Mouse (Mus musculus) testis, postnatal 10 days (tissue): ENCODE data around the gene Chn2.

Experiments used
- DNase-seq: peaks from one replicate; pipeline ENCODE4 v3.0.0; 2021; ENCODE audit warnings: low spot score

Gene Chn2

DNA sequence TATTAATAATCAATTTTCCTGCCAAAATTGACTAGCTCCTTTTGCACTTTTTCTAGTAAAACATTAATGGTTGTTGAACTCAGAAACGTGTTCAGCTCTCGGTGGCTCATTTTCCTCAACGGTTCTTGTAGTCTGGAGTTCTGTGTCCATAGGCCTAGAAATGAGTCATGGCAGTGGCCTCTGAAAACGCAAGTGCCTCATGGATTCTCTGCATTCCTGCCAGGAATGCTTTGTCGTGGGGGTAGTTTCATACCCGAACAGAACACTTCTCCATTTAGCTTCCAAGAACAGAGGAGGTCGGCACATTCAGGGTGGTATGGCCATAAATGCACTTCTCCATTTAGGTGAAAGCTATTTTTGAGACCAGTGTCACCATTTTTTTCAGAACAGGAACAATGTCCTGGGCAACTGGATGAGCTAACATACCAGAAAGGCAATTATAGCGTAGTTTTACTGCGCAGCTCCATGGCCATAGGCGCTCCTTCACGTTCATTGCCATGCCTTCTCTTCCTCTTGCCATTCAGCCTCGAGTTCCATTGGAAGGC lies 244.9 kb downstream of the Chn2 start:
- DNase-seq: no peak

DNA sequence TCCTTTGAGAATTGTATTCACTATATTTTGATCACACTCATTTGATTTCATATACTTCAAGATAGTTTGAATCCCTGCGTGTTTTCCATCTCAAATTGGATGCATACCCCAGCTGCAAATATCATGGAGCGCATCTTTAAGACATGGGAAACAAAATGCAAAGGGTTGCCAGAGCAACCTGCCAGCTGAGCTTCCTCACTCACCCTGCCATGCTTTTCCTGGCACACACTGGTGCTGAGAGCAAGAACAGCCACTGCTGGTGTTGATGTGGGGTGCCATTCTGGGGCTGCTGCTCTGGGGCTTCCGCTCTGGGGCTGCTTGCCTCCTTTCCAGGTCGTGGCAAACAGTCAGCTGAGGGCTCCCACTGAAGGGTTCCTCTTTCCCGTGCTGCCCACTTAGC lies 247.5 kb downstream of the Chn2 start:
- no peak for DNase-seq

DNA sequence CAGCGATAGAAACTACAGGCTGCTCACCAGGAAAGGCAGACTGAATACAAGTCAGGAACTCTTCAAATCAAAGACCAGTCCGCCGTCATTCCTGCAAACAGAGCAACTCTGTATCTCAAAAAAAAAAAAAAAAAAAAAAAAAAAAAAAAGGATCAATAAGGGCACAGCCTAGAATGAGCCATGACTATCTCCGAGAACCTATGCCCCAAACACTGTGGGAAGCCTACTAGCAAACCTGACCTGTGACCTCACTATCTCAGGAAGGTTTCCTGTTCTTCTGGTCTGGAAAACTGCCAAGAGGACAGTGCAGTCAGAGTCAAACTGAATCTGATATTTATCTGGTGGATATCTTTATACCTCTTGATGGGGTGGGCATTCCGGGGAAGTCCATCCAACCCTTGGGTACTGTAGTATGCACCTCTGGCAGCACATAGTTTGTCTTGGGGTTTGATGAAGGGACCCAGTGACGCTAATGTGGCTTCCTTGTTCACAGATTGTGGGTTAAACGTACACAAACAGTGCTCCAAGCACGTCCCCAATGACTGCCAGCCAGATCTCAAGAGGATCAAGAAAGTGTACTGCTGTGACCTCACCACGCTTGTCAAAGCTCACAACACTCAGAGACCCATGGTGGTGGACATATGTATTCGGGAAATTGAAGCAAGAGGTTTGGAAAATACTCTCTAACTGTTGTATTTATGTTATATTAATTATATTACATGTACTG lies 250.6 kb downstream of the Chn2 start:
- no peak for DNase-seq

DNA sequence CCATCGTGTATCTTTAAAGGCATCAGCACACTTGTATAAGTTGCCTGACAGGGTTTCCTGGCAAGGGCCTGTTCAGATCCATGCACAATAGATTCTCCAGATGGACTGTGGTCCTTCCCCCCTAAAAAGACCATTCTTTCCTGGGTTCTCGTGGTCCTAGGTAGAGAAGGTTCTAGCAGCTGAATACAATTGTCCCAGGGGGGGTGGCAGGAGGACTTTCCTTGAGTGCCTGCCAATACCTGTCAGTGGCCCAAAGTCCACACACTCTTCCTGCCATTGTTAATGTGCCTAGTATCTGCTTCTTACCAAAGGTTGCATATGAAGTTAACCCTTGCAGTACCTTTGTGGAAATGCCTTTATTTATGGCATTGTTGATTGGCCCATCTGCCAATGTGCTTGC lies 257.9 kb downstream of the Chn2 start:
- DNase-seq: no peak

DNA sequence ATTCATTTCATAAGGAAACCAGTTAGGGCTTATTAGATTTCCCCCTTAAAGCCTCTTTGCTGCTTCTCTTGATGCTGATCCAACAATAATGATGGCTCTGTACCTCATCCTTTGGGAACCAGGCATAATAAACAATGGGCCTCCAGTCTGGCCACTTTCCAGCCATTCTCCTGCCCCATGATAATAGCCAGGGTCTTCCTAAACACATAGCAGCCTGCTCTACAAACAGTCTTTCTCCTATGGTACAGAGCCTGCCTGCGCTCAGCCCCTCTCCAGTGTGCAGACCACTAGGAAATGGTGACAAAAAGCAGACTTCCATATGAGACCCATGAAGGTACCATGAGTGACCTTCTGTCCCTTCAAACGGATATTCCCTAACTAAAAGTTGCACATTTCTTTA lies 260.1 kb downstream of the Chn2 start:
- DNase-seq: no peak

DNA sequence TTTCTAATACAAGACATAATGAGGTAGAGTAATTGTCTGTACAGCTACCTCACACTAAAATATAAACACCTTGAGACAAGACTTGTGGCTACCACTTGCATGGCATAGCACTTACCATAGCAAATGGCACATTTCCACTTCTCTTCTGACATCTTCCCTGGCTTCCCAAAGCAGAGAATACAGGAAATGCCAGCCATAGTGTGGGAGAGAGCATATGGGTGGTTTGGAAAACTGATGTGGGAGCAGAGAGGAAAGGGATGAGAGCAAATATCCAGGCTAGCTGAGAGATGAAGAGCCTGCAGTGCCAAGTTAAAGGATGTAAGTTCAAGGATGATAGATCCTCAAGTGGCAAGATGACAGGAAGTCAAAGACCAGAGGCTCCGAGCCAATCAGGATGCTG lies 266.4 kb downstream of the Chn2 start:
- DNase-seq: no peak

DNA sequence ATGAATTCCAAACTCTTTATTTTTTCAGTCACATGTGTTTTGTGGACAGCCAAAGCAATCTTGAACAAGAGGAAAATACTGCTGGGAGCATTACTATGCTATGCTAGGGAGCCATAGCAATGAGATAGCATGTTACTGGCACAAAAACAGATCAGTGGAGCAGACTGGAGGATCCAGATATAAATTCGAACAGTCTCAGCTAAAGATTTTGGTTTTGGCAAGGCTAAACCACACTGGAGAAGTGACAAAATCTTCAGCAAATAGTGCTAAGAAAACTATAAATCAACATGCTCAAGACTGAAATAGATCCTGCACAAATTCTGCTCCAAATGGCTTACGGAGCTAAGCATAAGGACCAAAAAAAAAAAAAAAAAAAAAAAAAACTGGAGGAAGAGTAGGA lies 273.7 kb downstream of the Chn2 start:
- DNase-seq: no peak

DNA sequence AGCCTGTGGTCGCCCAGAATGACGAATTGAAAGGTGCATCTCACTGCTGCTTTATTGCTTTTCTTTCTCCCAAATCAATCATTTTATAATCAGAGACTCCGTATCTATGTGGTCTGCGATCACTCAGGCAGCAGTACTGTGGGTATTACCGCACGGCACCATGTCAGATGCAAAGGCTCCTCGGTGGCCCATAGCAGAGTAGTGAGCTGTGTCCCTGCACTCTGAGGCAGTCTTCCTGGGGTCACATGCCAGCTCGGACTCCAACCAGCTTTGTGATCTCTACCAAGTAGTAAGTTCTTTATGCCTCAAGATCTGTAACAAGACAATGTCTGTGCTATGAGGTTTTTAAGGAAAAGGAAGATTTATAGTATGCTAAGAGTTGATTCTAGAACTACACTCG lies 279.3 kb downstream of the Chn2 start:
- no peak for DNase-seq

DNA sequence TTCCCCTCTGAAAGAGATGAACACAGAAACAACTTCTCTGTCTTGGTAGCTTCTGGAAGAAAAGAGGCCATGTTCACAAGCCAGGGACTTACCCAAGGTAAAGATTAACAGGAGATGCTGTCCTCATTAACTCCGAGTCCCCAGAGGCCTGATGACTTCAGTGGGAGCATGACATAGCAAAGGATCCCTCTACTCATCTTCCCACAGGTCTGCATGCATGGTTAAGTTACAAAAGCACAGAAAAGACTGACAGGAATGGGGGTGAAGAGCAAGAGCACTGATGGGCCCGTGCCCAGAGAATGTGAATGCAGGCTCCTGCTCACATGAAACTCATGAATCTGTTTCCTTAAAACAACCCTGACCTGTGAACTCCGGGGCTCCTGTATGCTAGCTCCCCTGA lies 279.8 kb downstream of the Chn2 start:
- DNase-seq: no peak

DNA sequence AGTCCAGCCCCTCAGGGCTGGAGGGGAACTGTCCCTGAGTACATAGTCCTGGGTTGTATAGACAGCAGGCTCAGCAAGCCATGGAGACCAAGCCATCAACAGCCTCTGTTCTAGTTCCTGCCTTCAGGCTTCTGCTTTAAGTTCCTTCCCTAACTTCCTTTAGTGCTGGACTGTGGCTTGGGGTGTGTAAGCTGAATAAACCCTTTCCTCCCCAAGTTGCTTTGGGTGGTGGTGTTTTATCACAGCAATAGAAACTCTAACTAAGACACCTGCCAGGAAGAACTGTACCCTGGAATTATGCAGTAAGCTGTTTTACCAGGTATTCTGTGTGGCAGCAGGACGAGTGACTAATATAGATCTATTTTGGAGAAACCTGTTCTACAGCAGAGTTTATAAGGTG lies 280.9 kb downstream of the Chn2 start:
- DNase-seq: no peak

DNA sequence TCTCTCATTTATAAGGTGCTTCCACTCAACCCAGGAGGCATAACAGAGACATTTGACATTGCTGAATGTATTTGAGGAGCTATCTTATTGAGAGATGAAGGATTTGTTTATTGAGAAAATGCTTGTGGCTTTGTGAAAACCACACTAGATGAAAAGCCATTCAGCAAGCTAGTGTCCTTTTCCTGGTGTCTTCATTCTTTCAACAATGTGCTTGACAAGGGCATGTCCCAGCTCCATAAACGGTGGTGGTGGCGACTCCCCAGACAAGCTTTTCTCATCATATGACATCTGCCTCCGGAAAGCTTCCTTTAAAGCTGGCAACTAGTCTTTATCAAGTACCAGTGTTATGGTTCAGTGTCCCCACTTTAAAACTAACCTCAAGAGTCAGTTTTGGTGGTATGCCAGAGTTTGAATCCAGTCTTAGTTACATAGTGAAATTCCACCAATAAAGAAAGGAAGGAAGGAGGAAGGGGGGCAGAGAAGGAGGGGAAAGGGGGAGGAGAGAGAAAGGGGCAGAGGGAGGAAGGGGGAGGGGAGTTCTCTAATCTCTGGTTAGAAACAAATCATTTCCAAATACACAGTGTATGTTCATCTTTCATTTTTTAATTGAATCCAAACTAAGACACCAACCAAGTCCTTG lies 286.0 kb downstream of the Chn2 start, which contains the start of gene Prr15:
TSS of gene Prr15 (plus strand) at position 590 of the 640 bp plus-strand sequence.
- DNase-seq: no peak

DNA sequence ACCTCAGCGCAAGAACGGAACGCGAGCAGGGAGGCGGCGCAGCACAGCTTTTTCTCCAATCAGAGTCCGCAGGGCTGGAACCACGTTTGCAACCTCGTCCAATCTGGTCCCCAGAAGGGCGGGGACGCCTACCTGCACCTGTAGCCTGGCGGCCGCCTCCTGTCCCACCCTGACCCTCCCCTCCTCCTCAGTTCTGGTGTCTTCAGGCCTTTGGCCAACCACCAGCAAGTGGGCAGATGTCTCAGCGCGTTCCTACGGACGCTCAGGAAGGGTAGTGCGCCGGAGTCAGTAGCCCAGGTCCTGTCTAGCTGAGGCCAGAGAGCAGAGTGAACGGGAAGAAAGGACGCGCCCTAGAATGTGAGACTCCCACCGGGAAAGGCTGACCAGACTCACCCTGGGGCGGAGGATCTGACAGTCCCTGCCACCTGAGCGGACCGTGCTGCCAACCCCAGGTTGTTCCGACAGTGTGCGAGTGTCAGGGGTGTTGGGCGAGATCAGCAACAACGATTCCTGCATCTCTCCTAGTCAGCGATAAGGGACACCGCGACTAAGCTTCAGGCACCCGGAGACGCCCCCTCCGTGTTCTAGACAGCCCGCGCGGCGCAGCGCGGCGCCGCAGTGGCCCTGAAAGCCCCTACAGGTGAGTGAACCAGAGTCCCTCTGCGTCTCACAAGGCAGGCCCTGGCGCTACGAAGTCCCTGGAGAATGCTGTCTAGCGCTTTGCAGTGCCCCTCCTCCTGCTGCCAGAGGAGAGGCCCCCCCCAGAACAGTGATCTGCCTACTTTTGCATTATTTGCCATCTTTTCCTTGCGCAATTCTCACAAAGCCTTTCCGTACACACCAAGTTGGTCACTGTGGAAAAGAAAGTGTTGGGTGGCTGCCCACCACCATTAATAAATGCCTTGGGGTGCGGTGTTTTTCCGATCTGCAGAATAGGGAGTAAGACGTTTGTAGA lies 287.6 kb downstream of the Chn2 start:
- DNase-seq: peak; percentile 71

DNA sequence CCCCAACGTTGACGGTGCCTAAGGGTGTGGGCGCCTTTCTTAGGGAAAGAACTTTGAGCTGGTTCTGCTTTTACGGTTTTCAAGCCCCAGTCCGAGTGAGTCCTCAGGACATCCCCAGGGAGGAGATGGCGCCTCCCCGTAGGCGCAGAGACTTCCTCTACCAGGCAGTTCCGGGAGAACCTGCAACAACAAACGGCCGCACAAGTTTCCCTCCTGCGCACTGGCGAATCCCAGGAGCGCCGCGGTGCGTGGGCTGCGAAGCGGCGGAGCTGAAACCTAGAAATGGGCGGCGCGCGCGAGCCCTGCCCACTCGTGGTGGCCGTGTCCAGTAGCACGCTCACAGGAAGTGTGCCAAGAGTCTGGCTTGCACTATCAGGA lies 288.3 kb downstream of the Chn2 start:
- DNase-seq: peak; percentile 87

DNA sequence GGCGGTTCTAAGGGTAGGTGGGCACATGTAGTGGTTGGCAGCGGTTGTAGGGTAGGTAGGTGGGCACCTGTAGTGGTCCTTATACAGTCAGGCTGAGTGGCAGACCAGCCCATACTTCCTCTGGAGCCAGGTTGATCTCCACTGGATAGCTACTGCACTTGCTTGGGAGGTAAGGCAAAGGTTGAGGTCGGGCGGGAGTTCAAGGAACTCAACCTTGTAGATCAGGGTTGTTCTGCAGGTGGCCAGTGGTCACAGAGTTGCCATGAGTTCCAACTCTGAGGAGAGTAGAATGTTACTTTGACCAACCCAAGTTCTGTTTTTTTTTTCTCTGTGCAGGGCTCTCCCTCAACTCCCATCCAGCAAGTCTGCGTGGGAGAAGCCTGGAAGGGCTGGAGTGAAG lies 289.4 kb downstream of the Chn2 start:
- DNase-seq: no peak

DNA sequence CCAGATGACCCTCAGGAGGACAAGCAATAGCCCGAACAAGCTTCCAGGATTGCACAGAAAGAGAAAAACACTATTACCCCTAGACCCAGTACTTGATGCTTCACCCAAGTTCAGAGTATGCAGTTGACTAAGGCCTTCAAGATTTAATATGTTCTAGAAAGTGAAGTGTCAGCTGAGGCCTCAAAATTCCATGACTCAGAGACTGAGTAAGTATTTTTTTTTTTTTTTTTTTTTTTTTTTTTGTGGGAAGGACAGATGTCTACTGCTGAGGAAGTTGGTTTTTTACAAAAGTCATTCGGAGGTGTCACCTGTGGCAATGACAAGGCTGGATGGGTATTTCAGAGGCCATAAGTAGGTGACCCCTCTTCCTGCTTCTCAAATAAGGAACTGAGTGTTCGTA lies 290.2 kb downstream of the Chn2 start:
- no peak for DNase-seq

DNA sequence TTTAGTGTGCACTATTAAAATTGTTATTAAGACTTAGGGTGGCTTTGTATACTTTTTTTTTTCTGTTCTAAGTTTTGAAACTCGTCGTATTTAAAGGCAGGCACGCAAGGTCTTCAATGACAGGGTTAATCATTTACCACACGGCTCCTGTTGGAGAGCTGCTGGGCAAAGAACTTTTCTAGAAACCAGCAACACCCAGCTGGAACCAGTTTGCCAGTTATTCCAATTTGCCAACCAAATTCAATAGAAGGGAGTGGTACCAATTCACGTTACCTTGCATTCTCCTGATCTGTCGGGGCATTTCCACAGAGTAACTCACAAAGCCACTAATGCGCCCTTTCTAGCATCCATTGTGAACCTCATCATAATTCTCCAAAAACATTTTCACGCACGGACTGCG lies 290.8 kb downstream of the Chn2 start:
- no peak for DNase-seq

DNA sequence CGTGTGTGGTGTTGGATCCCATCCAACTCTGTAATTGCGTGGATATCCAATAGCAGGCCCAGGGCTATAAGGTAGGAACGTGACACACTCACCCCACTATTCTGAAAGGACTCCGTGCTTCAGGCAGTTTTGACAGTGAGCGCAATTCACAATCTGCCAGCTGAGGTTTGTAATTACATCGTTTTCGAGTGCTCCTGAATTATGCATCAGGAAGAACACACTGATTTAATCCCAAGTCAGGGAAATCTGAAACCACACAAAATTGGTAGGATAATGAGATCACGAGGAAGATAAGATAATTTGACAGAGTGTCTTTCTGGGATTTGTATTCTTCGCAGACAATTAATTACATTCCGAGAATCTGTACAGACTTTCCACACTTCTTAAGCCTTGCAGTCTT lies 292.4 kb downstream of the Chn2 start:
- DNase-seq: no peak

DNA sequence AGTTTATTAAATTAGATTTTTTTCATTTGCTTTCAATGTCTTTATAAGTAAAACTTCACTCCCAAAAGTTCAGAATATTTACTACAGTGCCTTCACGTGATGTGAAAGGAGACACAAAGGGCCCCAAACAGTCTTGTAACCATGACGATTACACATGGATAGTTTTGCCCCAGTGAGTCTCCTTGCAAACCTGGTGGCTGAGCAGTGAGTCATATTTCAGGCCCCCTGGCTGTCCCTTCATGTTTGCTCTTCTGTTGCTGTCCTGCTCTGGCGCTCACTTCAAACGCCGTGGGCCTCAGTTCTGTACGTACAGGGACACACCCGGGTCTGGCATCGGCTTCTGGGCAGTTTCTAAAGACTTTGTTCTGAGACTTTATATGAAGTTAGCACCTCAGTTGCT lies 292.8 kb downstream of the Chn2 start:
- no peak for DNase-seq

DNA sequence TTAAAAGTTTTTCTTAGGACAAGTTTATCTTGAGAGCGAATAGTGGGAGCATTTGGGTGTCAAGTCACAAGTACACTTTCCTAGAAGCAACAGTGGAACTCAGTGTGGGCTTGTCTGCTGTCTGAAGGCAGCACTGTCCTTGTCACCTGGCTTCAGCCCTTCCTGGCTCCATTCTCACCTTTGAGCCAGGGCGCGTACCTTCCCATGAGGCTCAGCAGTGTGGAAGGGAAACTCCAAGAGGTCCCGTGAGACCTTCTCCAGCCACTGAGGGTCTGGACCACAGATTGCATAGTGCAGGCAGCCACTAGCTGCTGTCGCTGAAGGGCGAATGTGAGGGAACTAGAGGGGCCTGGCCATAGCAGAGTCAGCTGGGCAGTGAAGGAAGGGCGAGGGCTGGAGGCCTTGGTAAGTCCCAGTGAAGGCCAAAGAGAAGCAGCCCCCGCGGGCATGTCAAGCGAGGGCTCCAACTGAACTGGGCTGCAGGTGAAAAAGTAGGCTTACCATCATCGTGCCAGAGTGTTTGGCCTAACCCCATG lies 293.8 kb downstream of the Chn2 start:
- no peak for DNase-seq

DNA sequence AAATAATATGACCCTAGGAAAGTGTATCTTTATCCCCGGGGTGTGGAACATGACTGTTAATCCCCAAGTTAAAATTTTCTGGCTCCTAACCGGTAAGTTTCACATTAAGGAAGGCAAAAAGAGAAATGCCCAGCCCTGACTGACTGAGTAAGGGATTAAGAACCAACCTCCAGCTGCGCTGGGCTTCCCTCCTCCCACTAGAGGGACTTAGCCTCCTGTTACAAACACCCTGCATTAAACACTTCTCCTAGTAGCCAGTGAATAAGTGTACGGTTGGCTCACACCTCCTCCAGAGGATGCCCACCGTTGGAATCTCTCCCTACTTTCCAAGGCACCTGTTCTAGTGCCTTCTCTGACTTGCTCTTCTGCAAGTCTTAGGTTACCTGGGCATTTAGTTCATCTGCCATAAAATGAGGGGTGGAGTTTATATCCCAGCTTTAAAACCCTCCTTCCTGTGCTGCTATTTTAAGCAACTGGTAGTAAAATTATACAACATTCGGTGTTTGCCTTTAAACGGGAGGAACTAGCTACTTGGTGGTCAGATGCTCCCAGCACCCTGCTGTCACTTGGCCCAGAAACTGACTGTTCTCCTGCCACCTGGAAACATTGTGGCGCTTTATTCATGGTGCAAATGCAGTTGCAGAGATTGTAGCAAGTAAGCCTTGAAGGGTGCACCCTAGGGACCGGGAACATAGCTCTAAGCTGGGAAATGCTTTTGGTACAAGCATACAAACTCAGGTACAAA lies 294.5 kb downstream of the Chn2 start:
- no peak for DNase-seq

DNA sequence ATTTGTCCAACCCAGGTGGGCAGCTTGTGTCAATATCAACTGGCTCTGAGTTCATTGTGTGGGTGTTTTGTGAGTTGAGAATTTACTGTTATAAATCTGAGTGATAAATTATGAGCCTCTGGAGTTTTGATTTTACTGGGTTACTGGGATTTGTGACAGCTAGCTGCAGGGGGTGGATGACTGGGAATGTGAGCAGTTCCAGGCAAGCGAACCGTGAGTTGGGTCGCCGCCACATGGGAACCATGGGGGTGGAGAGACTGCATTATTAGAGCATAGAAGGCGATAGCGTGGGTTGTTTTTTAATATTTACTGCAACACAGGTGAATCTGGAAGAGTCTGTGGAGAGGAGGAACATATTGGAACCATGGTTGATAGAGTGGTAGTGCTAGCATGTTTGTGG lies 298.0 kb downstream of the Chn2 start:
- DNase-seq: no peak

DNA sequence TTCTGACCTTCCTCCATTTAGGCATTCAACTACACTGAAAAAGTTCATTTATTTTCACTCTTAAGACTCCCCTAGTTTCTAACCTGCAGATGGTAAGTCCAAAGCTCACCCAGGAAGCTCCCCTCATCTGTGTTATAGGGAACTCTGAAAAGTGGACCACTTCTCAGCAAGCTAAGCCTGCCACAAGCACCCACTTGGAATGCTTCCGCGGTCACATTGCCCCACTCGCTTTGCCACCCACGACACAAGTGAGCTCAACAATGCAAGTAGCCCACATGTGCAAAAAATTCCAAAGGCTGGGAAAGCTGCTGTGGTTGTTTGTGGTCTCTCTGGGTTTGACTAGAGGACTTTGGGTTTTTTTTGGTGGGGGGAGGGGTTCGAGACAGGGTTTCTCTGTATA lies 301.8 kb downstream of the Chn2 start:
- no peak for DNase-seq
